Mouse (Mus musculus) bone marrow, adult 2 months (tissue): ENCODE measurements around the gene Cnr2.
A peak's percentile ranks its signal among the peaks of the same experiment; 100 is the strongest.

Experiments
- CTCF ChIP-seq: fragments of 200-500 bp; IDR thresholded peaks from 2 replicates; pipeline ENCODE4 v1.5.1; 2011; ENCODE audit warnings: low read length, control low read depth; ENCODE audit not compliant: control insufficient read depth, insufficient read depth
- POLR2A ChIP-seq: fragments of 200-500 bp; IDR thresholded peaks from 2 replicates; pipeline ENCODE4 v1.6.1; 2011; ENCODE audit warnings: low read depth, mild to moderate bottlenecking, control low read depth, low read length, borderline replicate concordance; ENCODE audit not compliant: control insufficient read depth

DNA sequence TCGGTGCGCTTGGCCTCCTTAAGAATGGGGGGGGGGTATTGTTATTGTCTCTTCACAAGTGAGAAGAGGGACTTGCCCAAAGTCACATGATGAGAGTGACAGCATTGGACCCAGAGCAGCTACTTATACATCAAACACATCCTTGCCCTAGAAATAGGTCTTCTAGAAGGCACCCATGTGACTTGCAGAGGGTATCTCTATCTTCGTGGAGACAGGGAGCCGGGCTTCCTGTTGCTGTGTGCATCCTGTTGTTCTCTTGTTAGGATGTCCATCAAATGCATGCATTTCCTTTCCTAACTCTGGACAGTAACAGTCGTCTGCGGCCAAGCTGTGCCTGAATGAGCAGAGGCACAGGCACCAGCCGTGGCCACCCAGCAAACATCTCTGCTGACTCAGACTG lies 16.3 kb downstream of the Cnr2 start:
- TF ChIP-seq POLR2A = peak; percentile 42; the same call in 1 of the 2 replicates
- no peak for TF ChIP-seq CTCF
